Mouse (Mus musculus): ENCODE results near the gene Snapc4. TPM values are rescaled to one million over a fixed set of nuclear protein-coding genes. Genes with fewer than 3 reads are reported as not detected.

The Snapc4 gene
- 17.9 and 18.6 TPM in 2 replicates for polyA plus RNA-seq (2014; fragmentation: Nextera tagmentation; extraction: Ambion mirVana)

- ATAC-seq (replicated peaks; ENCODE audit: insufficient number of reproducible peaks, low FRiP score, low TSS enrichment, low read depth) = peak; percentile 94
- H3K9me3 ChIP-seq (replicated peaks; ENCODE audit: control insufficient read depth, low read length) = no peaks in the 10 kb centered on the region
- H3K36me3 ChIP-seq (replicated peaks; ENCODE audit: control insufficient read depth, insufficient read depth, low read depth, low read length) = peaks cover 8% of the 10 kb centered on the region
- H3K4me3 ChIP-seq (ENCODE audit: low read depth, low read length) = peak within 1 kb of the TSS; percentile 79
- H3K27me3 ChIP-seq (ENCODE audit: control insufficient read depth, insufficient read depth, low read length) = no peaks in the 10 kb centered on the region
- H3K27ac ChIP-seq (replicated peaks; ENCODE audit: low read depth, low read length) = 0 out of 2 replicates have a peak within 1 kb of the TSS, but pooled peaks have one; percentile 29
- peak within 1 kb of the TSS; percentile 81 for H3K4me2 ChIP-seq (ENCODE audit: low read depth, low read length)
- WGBS = under 1% methylated on average over 38 of the region's 38 CpGs
- peak; percentile 93 for DNase-seq (ENCODE audit: low spot score)
- peak within 1 kb of the TSS; percentile 77 for H3K9ac ChIP-seq (replicated peaks; ENCODE audit: low read length)
- no peaks in the 10 kb centered on the region for H3K4me1 ChIP-seq (ENCODE audit: control insufficient read depth, insufficient read depth, low read length)
Observed at GRCm38 (mm10) chr2:26380131-26380771, at the start of gene Snapc4. Gene Snapc4 (minus strand): TSS chr2:26380653.

DNA sequence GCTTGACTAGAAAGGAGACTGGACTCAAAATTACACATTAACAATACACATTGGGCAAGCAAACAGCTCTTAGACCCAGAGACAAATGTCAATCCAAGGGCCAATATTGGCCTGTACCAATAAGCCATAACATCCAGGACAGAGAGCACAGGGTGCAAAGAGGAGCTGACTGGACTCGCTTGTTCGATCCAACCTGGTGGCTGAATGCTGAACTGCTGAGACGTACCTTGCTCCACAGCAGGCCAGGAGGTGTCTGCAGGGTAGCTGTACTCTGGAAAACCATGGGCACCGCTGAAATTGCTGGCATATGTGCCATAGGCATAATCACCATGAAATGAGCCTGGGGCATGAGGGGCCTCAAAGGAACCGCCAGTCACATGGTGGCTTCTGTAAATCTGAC lies 49.4 kb upstream of the Snapc4 start:
- Histone ChIP-seq H3K4me3 (ENCODE audit: low read depth, low read length) (no peak overlapping the region), H3K36me3 (replicated peaks; ENCODE audit: control insufficient read depth, insufficient read depth, low read depth, low read length) (peaks cover 10% of the 10 kb centered on the region), H3K9ac (replicated peaks; ENCODE audit: low read length) (no peak overlapping the region), H3K27ac (replicated peaks; ENCODE audit: low read depth, low read length) (no peak overlapping the region), H3K4me1 (ENCODE audit: control insufficient read depth, insufficient read depth, low read length) (no peaks in the 10 kb centered on the region), H3K9me3 (replicated peaks; ENCODE audit: control insufficient read depth, low read length) (no peaks in the 10 kb centered on the region), H3K27me3 (ENCODE audit: control insufficient read depth, insufficient read depth, low read length) (no peaks in the 10 kb centered on the region), H3K4me2 (ENCODE audit: low read depth, low read length) (no peak overlapping the region)
- 91% methylated on average over 5 of the region's 5 CpGs for WGBS
- ATAC-seq (replicated peaks; ENCODE audit: insufficient number of reproducible peaks, low FRiP score, low TSS enrichment, low read depth) (no peak), DNase-seq (ENCODE audit: low spot score) (no peak)

DNA sequence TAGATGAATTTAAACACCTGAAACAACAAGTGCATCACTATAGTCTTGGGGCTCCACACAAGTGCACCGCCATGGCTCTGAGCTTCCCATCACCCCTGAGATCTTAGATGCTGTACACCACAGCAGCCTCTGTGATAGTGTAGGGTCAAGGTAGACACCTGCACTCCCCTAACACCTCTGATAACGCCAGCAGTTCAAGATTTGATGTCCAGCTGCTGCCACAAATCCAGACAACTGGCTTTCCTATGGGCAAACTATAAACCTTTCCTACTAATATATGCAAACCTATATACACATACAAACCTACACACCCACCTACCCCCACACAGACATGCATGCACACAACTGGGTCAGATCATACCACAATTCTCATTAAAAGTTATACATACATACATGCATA lies 44.1 kb upstream of the Snapc4 start:
- Histone ChIP-seq H3K36me3 (replicated peaks; ENCODE audit: control insufficient read depth, insufficient read depth, low read depth, low read length) (peaks cover 10% of the 10 kb centered on the region), H3K9ac (replicated peaks; ENCODE audit: low read length) (no peak overlapping the region), H3K4me1 (ENCODE audit: control insufficient read depth, insufficient read depth, low read length) (no peaks in the 10 kb centered on the region), H3K27me3 (ENCODE audit: control insufficient read depth, insufficient read depth, low read length) (no peaks in the 10 kb centered on the region), H3K27ac (replicated peaks; ENCODE audit: low read depth, low read length) (no peak overlapping the region), H3K9me3 (replicated peaks; ENCODE audit: control insufficient read depth, low read length) (no peaks in the 10 kb centered on the region), H3K4me2 (ENCODE audit: low read depth, low read length) (no peak overlapping the region), H3K4me3 (ENCODE audit: low read depth, low read length) (no peak overlapping the region)
- ATAC-seq (replicated peaks; ENCODE audit: insufficient number of reproducible peaks, low FRiP score, low TSS enrichment, low read depth) = no peak
- WGBS = 91% methylated on average over 2 of the region's 2 CpGs
- no peak for DNase-seq (ENCODE audit: low spot score)

GRCm38 (mm10) chr2:26423086-26423485 lies 42.6 kb upstream of the Snapc4 start:
- 100% methylated on average over 1 of the region's 1 CpGs for WGBS
- no peak overlapping the region for H3K27ac ChIP-seq (replicated peaks; ENCODE audit: low read depth, low read length)
- H3K9ac ChIP-seq (replicated peaks; ENCODE audit: low read length) = no peak overlapping the region
- no peak overlapping the region for H3K4me3 ChIP-seq (ENCODE audit: low read depth, low read length)
- H3K36me3 ChIP-seq (replicated peaks; ENCODE audit: control insufficient read depth, insufficient read depth, low read depth, low read length) = peaks cover 6% of the 10 kb centered on the region
- ATAC-seq (replicated peaks; ENCODE audit: insufficient number of reproducible peaks, low FRiP score, low TSS enrichment, low read depth) = no peak
- H3K27me3 ChIP-seq (ENCODE audit: control insufficient read depth, insufficient read depth, low read length) = no peaks in the 10 kb centered on the region
- no peak for DNase-seq (ENCODE audit: low spot score)
- H3K9me3 ChIP-seq (replicated peaks; ENCODE audit: control insufficient read depth, low read length) = no peaks in the 10 kb centered on the region
- H3K4me2 ChIP-seq (ENCODE audit: low read depth, low read length) = no peak overlapping the region
- H3K4me1 ChIP-seq (ENCODE audit: control insufficient read depth, insufficient read depth, low read length) = no peaks in the 10 kb centered on the region

- Histone ChIP-seq H3K4me3 (ENCODE audit: low read depth, low read length) (no peak overlapping the region), H3K4me2 (ENCODE audit: low read depth, low read length) (no peak overlapping the region), H3K27me3 (ENCODE audit: control insufficient read depth, insufficient read depth, low read length) (no peaks in the 10 kb centered on the region), H3K9ac (replicated peaks; ENCODE audit: low read length) (no peak overlapping the region), H3K27ac (replicated peaks; ENCODE audit: low read depth, low read length) (no peak overlapping the region), H3K4me1 (ENCODE audit: control insufficient read depth, insufficient read depth, low read length) (no peaks in the 10 kb centered on the region), H3K9me3 (replicated peaks; ENCODE audit: control insufficient read depth, low read length) (no peaks in the 10 kb centered on the region), H3K36me3 (replicated peaks; ENCODE audit: control insufficient read depth, insufficient read depth, low read depth, low read length) (peaks cover 6% of the 10 kb centered on the region)
- ATAC-seq (replicated peaks; ENCODE audit: insufficient number of reproducible peaks, low FRiP score, low TSS enrichment, low read depth) = no peak
- WGBS = 96% methylated on average over 2 of the region's 2 CpGs
- DNase-seq (ENCODE audit: low spot score) = no peak
Observed at GRCm38 (mm10) chr2:26421969-26422368, 41.5 kb upstream of the Snapc4 start.

DNA sequence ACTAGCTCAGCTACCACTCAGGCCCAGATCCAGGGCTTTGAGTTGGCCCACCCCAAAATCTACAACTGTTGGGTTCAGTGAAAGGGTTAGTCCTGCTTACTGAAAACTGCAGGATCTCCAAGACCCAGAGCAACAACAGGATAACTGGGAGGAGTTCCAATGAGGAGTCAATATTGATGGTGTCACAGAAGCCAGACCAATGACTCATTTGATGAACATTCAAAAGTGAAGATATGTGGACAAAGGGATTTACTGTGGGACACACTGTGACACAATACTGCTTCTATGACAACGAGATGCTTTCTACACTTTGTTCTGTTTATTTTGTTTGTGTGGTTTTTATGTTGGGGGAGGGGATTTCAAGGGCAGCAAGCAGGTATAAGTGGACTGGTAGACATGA lies 37.7 kb upstream of the Snapc4 start:
- Histone ChIP-seq H3K9ac (replicated peaks; ENCODE audit: low read length) (no peak overlapping the region), H3K27ac (replicated peaks; ENCODE audit: low read depth, low read length) (no peak overlapping the region), H3K9me3 (replicated peaks; ENCODE audit: control insufficient read depth, low read length) (no peaks in the 10 kb centered on the region), H3K36me3 (replicated peaks; ENCODE audit: control insufficient read depth, insufficient read depth, low read depth, low read length) (peaks cover 9% of the 10 kb centered on the region), H3K4me1 (ENCODE audit: control insufficient read depth, insufficient read depth, low read length) (no peaks in the 10 kb centered on the region), H3K4me2 (ENCODE audit: low read depth, low read length) (no peak overlapping the region), H3K27me3 (ENCODE audit: control insufficient read depth, insufficient read depth, low read length) (no peaks in the 10 kb centered on the region), H3K4me3 (ENCODE audit: low read depth, low read length) (no peak overlapping the region)
- 81% methylated on average over 1 of the region's 1 CpGs for WGBS
- DNase-seq (ENCODE audit: low spot score) = no peak
- no peak for ATAC-seq (replicated peaks; ENCODE audit: insufficient number of reproducible peaks, low FRiP score, low TSS enrichment, low read depth)

GRCm38 (mm10) chr2:26417066-26417465 lies 36.6 kb upstream of the Snapc4 start:
- no peaks in the 10 kb centered on the region for H3K27me3 ChIP-seq (ENCODE audit: control insufficient read depth, insufficient read depth, low read length)
- no peaks in the 10 kb centered on the region for H3K4me1 ChIP-seq (ENCODE audit: control insufficient read depth, insufficient read depth, low read length)
- peaks cover 7% of the 10 kb centered on the region for H3K36me3 ChIP-seq (replicated peaks; ENCODE audit: control insufficient read depth, insufficient read depth, low read depth, low read length)
- DNase-seq (ENCODE audit: low spot score) (no peak), ATAC-seq (replicated peaks; ENCODE audit: insufficient number of reproducible peaks, low FRiP score, low TSS enrichment, low read depth) (no peak)
- no peak overlapping the region for H3K27ac ChIP-seq (replicated peaks; ENCODE audit: low read depth, low read length)
- no peak overlapping the region for H3K4me2 ChIP-seq (ENCODE audit: low read depth, low read length)
- no peaks in the 10 kb centered on the region for H3K9me3 ChIP-seq (replicated peaks; ENCODE audit: control insufficient read depth, low read length)
- no peak overlapping the region for H3K4me3 ChIP-seq (ENCODE audit: low read depth, low read length)
- H3K9ac ChIP-seq (replicated peaks; ENCODE audit: low read length) = no peak overlapping the region

DNA sequence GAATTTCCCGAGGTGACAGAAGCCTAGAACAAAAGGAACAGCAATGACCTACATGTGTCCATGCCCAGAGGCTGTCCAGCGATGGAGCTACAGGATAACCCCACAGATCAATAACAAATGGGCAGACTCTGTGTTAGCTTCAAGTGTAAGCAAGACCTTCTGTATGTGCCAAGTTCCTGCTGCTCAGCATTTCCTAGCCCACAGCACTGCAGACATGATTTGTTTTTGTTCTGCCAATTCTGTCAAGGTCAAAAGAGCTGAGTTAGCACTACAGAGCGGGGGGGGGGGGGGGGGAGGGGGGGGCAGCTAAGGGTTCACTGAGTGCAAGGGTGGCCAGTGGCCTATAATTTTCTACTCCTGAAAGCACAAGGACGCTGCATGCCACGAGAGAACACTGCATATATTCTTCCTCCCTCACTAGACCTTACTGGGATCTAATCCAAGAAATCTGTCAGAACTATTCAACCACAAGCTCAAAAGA lies 30.5 kb upstream of the Snapc4 start:
- no peak for DNase-seq (ENCODE audit: low spot score)
- Histone ChIP-seq H3K4me1 (ENCODE audit: control insufficient read depth, insufficient read depth, low read length) (peaks cover 5% of the 10 kb centered on the region; the same call in 1 of the 2 replicates), H3K27ac (replicated peaks; ENCODE audit: low read depth, low read length) (no peak overlapping the region), H3K27me3 (ENCODE audit: control insufficient read depth, insufficient read depth, low read length) (no peaks in the 10 kb centered on the region), H3K4me2 (ENCODE audit: low read depth, low read length) (no peak overlapping the region), H3K36me3 (replicated peaks; ENCODE audit: control insufficient read depth, insufficient read depth, low read depth, low read length) (peaks cover 3% of the 10 kb centered on the region), H3K9ac (replicated peaks; ENCODE audit: low read length) (no peak overlapping the region), H3K9me3 (replicated peaks; ENCODE audit: control insufficient read depth, low read length) (no peaks in the 10 kb centered on the region), H3K4me3 (ENCODE audit: low read depth, low read length) (no peak overlapping the region)
- ATAC-seq (replicated peaks; ENCODE audit: insufficient number of reproducible peaks, low FRiP score, low TSS enrichment, low read depth) = no peak
- WGBS = 74% methylated on average over 5 of the region's 5 CpGs
